Mouse (Mus musculus): Measurements from ENCODE around the gene Bpgm. TPM values are rescaled to one million over a fixed set of nuclear protein-coding genes. Genes with fewer than 3 reads are reported as not detected.

Bpgm gene
- 51.0 and 51.5 TPM in 2 replicates for polyA plus RNA-seq (2016; fragmentation: Nextera tagmentation; extraction: Ambion mirVana)

- Histone ChIP-seq H3K4me3 (replicated peaks) (peak within 1 kb of the TSS; percentile 55), H3K9me3 (no peaks in the 10 kb centered on the region), H3K27ac (peak within 1 kb of the TSS; percentile 66; the same call in 1 of the 2 replicates), H3K4me1 (replicated peaks) (peaks cover 45% of the 10 kb centered on the region), H3K36me3 (no peaks in the 10 kb centered on the region), H3K9ac (replicated peaks) (peak within 1 kb of the TSS; percentile 62), H3K27me3 (no peaks in the 10 kb centered on the region), H3K4me2 (peak within 1 kb of the TSS; percentile 68)
- peak; percentile 97 for ATAC-seq (ENCODE audit: insufficient number of reproducible peaks, insufficient read depth, low FRiP score, low TSS enrichment, low read depth)
- 1% methylated on average over 35 of the region's 35 CpGs for WGBS
Observed at GRCm38 (mm10) chr6:34475974-34476794, at the start of gene Bpgm. Bpgm (plus strand) TSS chr6:34476207.

- 78% methylated on average over 2 of the region's 2 CpGs for WGBS
- Histone ChIP-seq H3K4me2 (no peak overlapping the region), H3K27ac (no peak overlapping the region), H3K9ac (replicated peaks) (no peak overlapping the region), H3K9me3 (no peaks in the 10 kb centered on the region), H3K4me3 (replicated peaks) (no peak overlapping the region), H3K27me3 (no peaks in the 10 kb centered on the region), H3K36me3 (no peaks in the 10 kb centered on the region), H3K4me1 (replicated peaks) (no peaks in the 10 kb centered on the region)
- no peak for ATAC-seq (ENCODE audit: insufficient number of reproducible peaks, insufficient read depth, low FRiP score, low TSS enrichment, low read depth)
Observed at GRCm38 (mm10) chr6:34439006-34439405, 37.0 kb upstream of the Bpgm start.

- WGBS, result 68% methylated on average over 9 of the region's 9 CpGs
- Histone ChIP-seq H3K9me3 (no peaks in the 10 kb centered on the region), H3K9ac (replicated peaks) (no peak overlapping the region), H3K4me2 (no peak overlapping the region), H3K36me3 (no peaks in the 10 kb centered on the region), H3K4me1 (replicated peaks) (no peaks in the 10 kb centered on the region), H3K27ac (no peak overlapping the region), H3K4me3 (replicated peaks) (no peak overlapping the region), H3K27me3 (no peaks in the 10 kb centered on the region)
- ATAC-seq (ENCODE audit: insufficient number of reproducible peaks, insufficient read depth, low FRiP score, low TSS enrichment, low read depth), result no peak
Observed at GRCm38 (mm10) chr6:34441556-34442257, 34.3 kb upstream of the Bpgm start.

GRCm38 (mm10) chr6:34443791-34444190 lies 32.2 kb upstream of the Bpgm start:
- no peak overlapping the region for H3K27ac ChIP-seq
- no peak overlapping the region for H3K9ac ChIP-seq (replicated peaks)
- no peaks in the 10 kb centered on the region for H3K27me3 ChIP-seq
- no peaks in the 10 kb centered on the region for H3K9me3 ChIP-seq
- WGBS, result 89% methylated on average over 2 of the region's 2 CpGs
- no peaks in the 10 kb centered on the region for H3K36me3 ChIP-seq
- H3K4me1 ChIP-seq (replicated peaks), result no peaks in the 10 kb centered on the region
- no peak for ATAC-seq (ENCODE audit: insufficient number of reproducible peaks, insufficient read depth, low FRiP score, low TSS enrichment, low read depth)
- H3K4me2 ChIP-seq, result no peak overlapping the region
- no peak overlapping the region for H3K4me3 ChIP-seq (replicated peaks)

- ATAC-seq (ENCODE audit: insufficient number of reproducible peaks, insufficient read depth, low FRiP score, low TSS enrichment, low read depth), result no peak
- H3K9ac ChIP-seq (replicated peaks), result no peak overlapping the region
- H3K9me3 ChIP-seq, result no peaks in the 10 kb centered on the region
- no peaks in the 10 kb centered on the region for H3K36me3 ChIP-seq
- no peak overlapping the region for H3K4me3 ChIP-seq (replicated peaks)
- H3K27ac ChIP-seq, result no peak overlapping the region
- no peak overlapping the region for H3K4me2 ChIP-seq
- 7% methylated on average over 2 of the region's 2 CpGs for WGBS
- H3K27me3 ChIP-seq, result no peaks in the 10 kb centered on the region
- no peaks in the 10 kb centered on the region for H3K4me1 ChIP-seq (replicated peaks)
Observed at GRCm38 (mm10) chr6:34447961-34448360, 28.0 kb upstream of the Bpgm start.

- 81% methylated on average over 1 of the region's 1 CpGs for WGBS
- Histone ChIP-seq H3K4me2 (no peak overlapping the region), H3K4me3 (replicated peaks) (no peak overlapping the region), H3K4me1 (replicated peaks) (no peaks in the 10 kb centered on the region), H3K9me3 (no peaks in the 10 kb centered on the region), H3K9ac (replicated peaks) (no peak overlapping the region), H3K27ac (no peak overlapping the region), H3K36me3 (no peaks in the 10 kb centered on the region), H3K27me3 (no peaks in the 10 kb centered on the region)
- no peak for ATAC-seq (ENCODE audit: insufficient number of reproducible peaks, insufficient read depth, low FRiP score, low TSS enrichment, low read depth)
Observed at GRCm38 (mm10) chr6:34448696-34449095, 27.3 kb upstream of the Bpgm start.

GRCm38 (mm10) chr6:34452963-34453770 lies 22.8 kb upstream of the Bpgm start:
- Histone ChIP-seq H3K9me3 (no peaks in the 10 kb centered on the region), H3K4me3 (replicated peaks) (no peak overlapping the region), H3K36me3 (no peaks in the 10 kb centered on the region), H3K4me1 (replicated peaks) (no peaks in the 10 kb centered on the region), H3K27ac (no peak overlapping the region), H3K27me3 (no peaks in the 10 kb centered on the region), H3K4me2 (no peak overlapping the region), H3K9ac (replicated peaks) (no peak overlapping the region)
- WGBS, result 71% methylated on average over 7 of the region's 7 CpGs
- ATAC-seq (ENCODE audit: insufficient number of reproducible peaks, insufficient read depth, low FRiP score, low TSS enrichment, low read depth), result no peak

GRCm38 (mm10) chr6:34459456-34459855 lies 16.6 kb upstream of the Bpgm start:
- H3K4me3 ChIP-seq (replicated peaks), result no peak overlapping the region
- no peak overlapping the region for H3K27ac ChIP-seq
- H3K4me1 ChIP-seq (replicated peaks), result 0 out of 2 replicates have a peak, but pooled peaks cover 5% of the 10 kb centered on the region
- ATAC-seq (ENCODE audit: insufficient number of reproducible peaks, insufficient read depth, low FRiP score, low TSS enrichment, low read depth), result no peak
- H3K4me2 ChIP-seq, result no peak overlapping the region
- H3K36me3 ChIP-seq, result no peaks in the 10 kb centered on the region
- no peaks in the 10 kb centered on the region for H3K27me3 ChIP-seq
- H3K9me3 ChIP-seq, result no peaks in the 10 kb centered on the region
- no peak overlapping the region for H3K9ac ChIP-seq (replicated peaks)

- WGBS, result 56% methylated on average over 4 of the region's 4 CpGs
- no peaks in the 10 kb centered on the region for H3K9me3 ChIP-seq
Observed at GRCm38 (mm10) chr6:34460651-34461050, 15.4 kb upstream of the Bpgm start.

GRCm38 (mm10) chr6:34463582-34463981 lies 12.4 kb upstream of the Bpgm start:
- Histone ChIP-seq H3K4me3 (replicated peaks) (no peak overlapping the region), H3K4me1 (replicated peaks) (0 out of 2 replicates have a peak, but pooled peaks cover 5% of the 10 kb centered on the region), H3K36me3 (no peaks in the 10 kb centered on the region), H3K27me3 (no peaks in the 10 kb centered on the region), H3K9me3 (no peaks in the 10 kb centered on the region), H3K9ac (replicated peaks) (no peak overlapping the region), H3K27ac (no peak overlapping the region), H3K4me2 (no peak overlapping the region)
- no peak for ATAC-seq (ENCODE audit: insufficient number of reproducible peaks, insufficient read depth, low FRiP score, low TSS enrichment, low read depth)
- WGBS, result 71% methylated on average over 4 of the region's 4 CpGs

More at GRCm38 (mm10) chr6:34460651-34461050, 15.4 kb upstream of the Bpgm start:
- Histone ChIP-seq H3K9ac (replicated peaks) (no peak overlapping the region), H3K27ac (no peak overlapping the region), H3K4me3 (replicated peaks) (no peak overlapping the region), H3K36me3 (no peaks in the 10 kb centered on the region), H3K4me1 (replicated peaks) (0 out of 2 replicates have a peak, but pooled peaks cover 5% of the 10 kb centered on the region), H3K27me3 (no peaks in the 10 kb centered on the region), H3K4me2 (no peak overlapping the region)
- ATAC-seq (ENCODE audit: insufficient number of reproducible peaks, insufficient read depth, low FRiP score, low TSS enrichment, low read depth), result no peak
